Mouse (Mus musculus): ENCODE measurements around the gene Gbx1. TPM values are rescaled to one million over a fixed set of nuclear protein-coding genes. Genes with fewer than 3 reads are reported as not detected.
A peak's percentile ranks its signal among the peaks of the same experiment; 100 is the strongest.

Gene Gbx1
- polyA plus RNA-seq, 1 experiment from 2014 or later, result 13.7 TPM

DNA sequence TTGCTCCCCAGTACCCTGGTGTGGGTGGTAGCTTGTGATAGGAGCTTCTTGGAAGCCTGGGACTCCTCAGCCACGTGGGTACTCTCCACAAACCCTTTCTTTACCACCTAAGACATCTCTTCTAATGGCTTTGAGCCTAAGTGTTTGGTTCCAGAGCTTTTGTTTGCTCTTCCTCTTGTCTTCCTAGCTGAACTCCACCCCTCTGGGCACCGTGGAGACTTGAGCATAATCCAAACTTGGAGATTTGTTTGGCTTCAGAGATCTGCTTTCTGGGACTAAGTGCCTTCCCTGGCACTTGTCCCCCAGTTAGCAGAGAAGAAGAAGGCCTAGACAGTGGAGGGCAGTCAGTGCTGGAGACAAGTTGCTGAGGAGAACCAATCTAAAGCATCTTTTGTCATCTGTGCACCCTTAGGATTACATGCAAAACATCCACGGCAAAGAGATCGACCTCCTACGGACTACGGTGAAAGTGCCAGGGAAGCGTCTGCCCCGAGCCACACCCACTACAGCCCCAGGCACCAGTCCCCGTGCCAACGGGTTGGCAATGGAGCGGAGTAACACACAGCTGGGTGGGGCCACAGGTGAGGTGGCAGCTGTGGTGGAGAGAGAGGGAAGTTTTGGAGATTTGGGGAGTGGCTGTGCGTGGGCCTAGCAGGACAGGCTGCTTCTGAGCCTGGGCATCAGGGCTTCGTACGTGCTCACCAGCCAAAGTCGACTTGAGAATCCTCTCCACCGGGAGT is 34.3 kb downstream of the Gbx1 start:
- WGBS, result 78% methylated on average over 16 of the region's 16 CpGs
- no peak for ATAC-seq (ENCODE audit: low FRiP score)
- no peak overlapping the region for H3K27ac ChIP-seq (replicated peaks)
- H3K4me2 ChIP-seq, result no peak overlapping the region
- peaks cover 54% of the 10 kb centered on the region for H3K36me3 ChIP-seq
- H3K4me1 ChIP-seq, result peaks cover 81% of the 10 kb centered on the region
- H3K27me3 ChIP-seq (replicated peaks), result 0 out of 2 replicates have a peak, but pooled peaks cover 2% of the 10 kb centered on the region
- H3K9me3 ChIP-seq (replicated peaks), result no peaks in the 10 kb centered on the region
- no peak overlapping the region for H3K9ac ChIP-seq (replicated peaks)
- H3K4me3 ChIP-seq (replicated peaks), result no peak overlapping the region

DNA sequence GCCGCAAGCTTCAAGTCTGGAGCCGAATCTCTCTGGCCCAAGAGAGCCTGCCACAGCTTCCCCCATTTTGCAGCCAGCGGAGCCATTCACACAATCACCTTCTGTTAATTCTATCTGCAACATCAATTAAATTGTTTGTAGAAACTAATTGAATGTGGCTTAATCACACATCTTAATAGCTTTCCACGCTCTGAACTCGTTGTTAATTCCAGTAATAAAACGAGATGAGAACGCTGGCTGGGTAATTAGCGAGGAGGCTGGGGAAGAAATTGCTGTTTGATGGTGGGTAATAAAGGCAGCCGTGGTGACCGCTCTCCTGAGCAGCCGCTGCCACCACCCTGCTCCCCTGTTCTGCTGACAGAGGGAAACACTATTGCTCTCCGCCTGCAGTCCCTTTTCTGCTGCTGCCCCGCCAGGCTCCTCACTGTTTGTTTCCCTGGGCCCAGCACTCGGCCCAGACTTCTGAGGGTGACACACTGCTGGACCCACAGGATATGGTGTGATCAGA is 36.5 kb downstream of the Gbx1 start:
- 0 out of 2 replicates have a peak, but pooled peaks cover 2% of the 10 kb centered on the region for H3K27me3 ChIP-seq (replicated peaks)
- H3K9ac ChIP-seq (replicated peaks), result 0 out of 2 replicates have a peak overlapping the region, but pooled peaks have one; percentile 2
- peaks cover 76% of the 10 kb centered on the region for H3K4me1 ChIP-seq
- peak overlapping the region; percentile 78 for H3K27ac ChIP-seq (replicated peaks)
- H3K36me3 ChIP-seq, result peaks cover 57% of the 10 kb centered on the region
- 13% methylated on average over 14 of the region's 14 CpGs for WGBS
- no peak overlapping the region for H3K4me3 ChIP-seq (replicated peaks)
- no peaks in the 10 kb centered on the region for H3K9me3 ChIP-seq (replicated peaks)
- no peak overlapping the region for H3K4me2 ChIP-seq
- peak; percentile 63 for ATAC-seq (ENCODE audit: low FRiP score)

DNA sequence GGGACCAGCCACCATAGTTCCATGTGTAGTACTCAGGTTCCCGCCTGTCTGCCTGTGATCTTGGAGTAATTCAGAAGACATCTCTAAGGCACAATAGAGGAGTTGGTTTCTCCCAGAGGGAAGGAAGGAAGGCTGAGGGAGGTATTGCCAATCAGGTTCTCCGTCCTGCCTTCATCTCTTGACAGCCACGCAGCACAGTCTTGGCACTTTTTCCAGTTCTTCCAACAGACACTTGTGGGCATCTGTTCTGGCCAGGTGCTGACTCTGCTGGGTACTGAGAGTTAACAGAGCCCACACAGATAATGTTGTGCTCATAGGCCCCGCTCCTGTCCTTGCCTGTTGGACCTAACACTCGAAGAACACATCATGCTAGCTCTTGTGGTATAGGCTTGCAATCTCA is 40.3 kb downstream of the Gbx1 start:
- no peaks in the 10 kb centered on the region for H3K27me3 ChIP-seq (replicated peaks)
- H3K4me3 ChIP-seq (replicated peaks), result no peak overlapping the region
- no peak overlapping the region for H3K27ac ChIP-seq (replicated peaks)
- no peaks in the 10 kb centered on the region for H3K9me3 ChIP-seq (replicated peaks)
- no peak overlapping the region for H3K9ac ChIP-seq (replicated peaks)
- H3K4me2 ChIP-seq, result no peak overlapping the region
- ATAC-seq (ENCODE audit: low FRiP score), result no peak
- H3K4me1 ChIP-seq, result peaks cover 85% of the 10 kb centered on the region
- H3K36me3 ChIP-seq, result peaks cover 52% of the 10 kb centered on the region
- 93% methylated on average over 5 of the region's 5 CpGs for WGBS

DNA sequence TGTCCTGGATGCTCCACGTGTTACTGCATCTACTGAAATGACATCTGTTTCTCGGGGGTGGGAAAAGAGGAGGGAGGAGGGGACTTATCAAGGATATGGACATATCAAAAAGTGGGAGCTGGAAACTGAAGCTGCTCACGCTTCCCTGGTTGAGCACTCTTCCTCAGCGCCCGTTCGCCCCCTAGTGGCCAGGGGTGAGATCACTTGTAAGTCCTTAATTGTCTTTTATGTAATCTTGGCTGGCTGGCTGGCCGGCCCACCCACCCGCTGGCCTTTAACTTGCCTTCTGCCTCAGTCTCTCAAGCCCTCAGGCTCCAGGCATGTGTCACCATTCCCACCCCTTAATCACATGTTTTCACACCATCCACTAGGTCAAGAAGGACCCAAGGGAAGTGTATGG is 40.9 kb downstream of the Gbx1 start:
- H3K4me1 ChIP-seq, result peaks cover 86% of the 10 kb centered on the region
- no peak overlapping the region for H3K9ac ChIP-seq (replicated peaks)
- WGBS, result under 1% methylated on average over 8 of the region's 8 CpGs
- peak overlapping the region; percentile 83 for H3K27ac ChIP-seq (replicated peaks)
- H3K27me3 ChIP-seq (replicated peaks), result no peaks in the 10 kb centered on the region
- peak overlapping the region; percentile 50; the same call in 1 of the 2 replicates for H3K4me2 ChIP-seq
- H3K36me3 ChIP-seq, result peaks cover 52% of the 10 kb centered on the region
- no peak for ATAC-seq (ENCODE audit: low FRiP score)
- no peak overlapping the region for H3K4me3 ChIP-seq (replicated peaks)
- no peaks in the 10 kb centered on the region for H3K9me3 ChIP-seq (replicated peaks)

DNA sequence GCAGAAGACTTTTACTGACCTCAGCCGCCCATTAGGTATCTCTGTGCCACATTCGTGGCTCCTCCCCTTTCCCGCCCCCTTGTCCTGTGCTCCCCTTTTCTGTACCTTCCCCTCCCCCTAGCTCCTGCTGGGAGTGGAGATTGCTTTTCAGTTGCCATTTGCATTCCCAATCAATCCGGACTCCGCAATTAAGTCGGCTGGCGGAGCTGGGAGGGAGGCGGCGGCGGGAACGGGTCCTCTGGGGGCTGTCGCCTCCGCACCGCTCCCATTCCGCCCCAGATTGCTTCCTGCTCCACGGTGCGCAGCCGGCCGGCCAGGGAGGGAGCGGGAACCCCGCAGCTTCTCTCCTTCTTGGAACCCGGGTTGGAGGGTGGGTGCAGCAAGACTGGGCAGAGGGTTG is 42.0 kb downstream of the Gbx1 start:
- WGBS, result 12% methylated on average over 22 of the region's 22 CpGs
- Histone ChIP-seq H3K4me1 (peaks cover 79% of the 10 kb centered on the region), H3K27me3 (replicated peaks) (no peaks in the 10 kb centered on the region), H3K4me3 (replicated peaks) (no peak overlapping the region), H3K9ac (replicated peaks) (no peak overlapping the region), H3K27ac (replicated peaks) (peak overlapping the region; percentile 83), H3K9me3 (replicated peaks) (no peaks in the 10 kb centered on the region), H3K36me3 (peaks cover 61% of the 10 kb centered on the region), H3K4me2 (peak overlapping the region; percentile 50)
- peak; percentile 28 for ATAC-seq (ENCODE audit: low FRiP score)

DNA sequence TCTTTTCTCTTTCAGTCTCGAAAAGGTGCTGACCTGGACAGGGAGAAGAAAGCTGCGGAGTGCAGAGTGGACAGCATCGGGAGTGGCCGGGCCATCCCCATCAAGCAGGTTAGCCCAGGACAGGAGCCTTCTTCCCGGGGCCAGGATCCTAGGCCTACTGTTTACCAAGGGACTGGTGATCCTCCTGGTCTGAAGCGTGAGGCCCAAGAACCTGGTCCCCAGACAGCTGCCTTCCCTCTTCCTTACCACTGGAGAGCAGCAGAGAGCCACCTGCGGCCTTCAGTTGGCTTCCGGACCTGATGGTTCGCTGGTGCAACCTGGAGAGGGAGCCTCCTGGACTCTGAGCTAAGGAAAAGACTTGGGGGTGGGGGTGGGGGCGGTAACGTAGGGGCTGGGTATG is 43.7 kb downstream of the Gbx1 start:
- 20% methylated on average over 11 of the region's 11 CpGs for WGBS
- H3K9me3 ChIP-seq (replicated peaks), result no peaks in the 10 kb centered on the region
- no peaks in the 10 kb centered on the region for H3K27me3 ChIP-seq (replicated peaks)
- peaks cover 63% of the 10 kb centered on the region for H3K4me1 ChIP-seq
- ATAC-seq (ENCODE audit: low FRiP score), result 0 out of 2 replicates have a peak, but pooled peaks have one; percentile 12
- no peak overlapping the region for H3K4me3 ChIP-seq (replicated peaks)
- peaks cover 61% of the 10 kb centered on the region for H3K36me3 ChIP-seq
- H3K4me2 ChIP-seq, result no peak overlapping the region
- H3K9ac ChIP-seq (replicated peaks), result no peak overlapping the region
- H3K27ac ChIP-seq (replicated peaks), result peak overlapping the region; percentile 83; the same call in 1 of the 2 replicates

DNA sequence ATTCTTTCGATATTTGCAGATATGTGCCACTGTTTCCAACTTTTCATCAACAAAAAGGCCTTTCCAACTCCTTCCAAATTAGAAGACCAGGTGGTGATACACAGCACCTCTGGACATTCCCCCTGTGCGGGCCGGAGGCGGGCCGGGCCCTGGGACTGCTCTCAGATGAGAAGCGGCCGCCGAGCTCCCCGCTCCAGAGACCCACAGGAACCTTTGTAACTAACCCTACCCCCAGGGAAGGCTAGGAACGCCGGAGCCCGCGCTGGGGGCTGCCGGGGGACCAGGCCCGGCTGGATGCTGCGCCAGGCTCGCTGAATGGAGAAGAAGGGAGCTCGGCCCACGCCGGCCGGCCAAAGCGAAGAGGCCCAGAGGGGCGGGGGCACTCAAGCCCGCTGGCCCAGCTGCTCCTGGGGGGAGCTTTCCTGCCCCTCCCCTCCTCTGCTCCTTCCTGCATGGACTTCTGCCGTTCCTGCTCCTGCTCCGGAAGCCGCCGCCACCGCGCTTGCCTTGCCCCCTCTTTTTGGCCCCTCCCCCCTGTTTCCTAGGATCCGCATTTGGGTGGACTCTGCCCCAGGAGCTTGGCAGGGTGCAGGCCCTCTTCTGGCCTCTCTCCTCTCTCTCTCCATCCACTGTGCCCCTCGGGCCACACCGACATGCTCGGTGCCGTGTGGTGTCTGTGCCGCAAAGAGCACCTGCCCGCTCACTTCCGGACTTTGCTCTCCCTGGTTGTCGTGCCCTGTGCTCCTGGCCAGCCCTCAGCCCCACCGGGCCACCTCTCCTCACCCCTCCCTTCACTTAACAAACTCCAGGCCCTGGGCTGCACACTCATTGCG is 44.5 kb downstream of the Gbx1 start:
- peaks cover 62% of the 10 kb centered on the region for H3K36me3 ChIP-seq
- H3K27ac ChIP-seq (replicated peaks), result peak overlapping the region; percentile 83; the same call in 1 of the 2 replicates
- no peak overlapping the region for H3K4me3 ChIP-seq (replicated peaks)
- H3K27me3 ChIP-seq (replicated peaks), result no peaks in the 10 kb centered on the region
- H3K9me3 ChIP-seq (replicated peaks), result no peaks in the 10 kb centered on the region
- WGBS, result 52% methylated on average over 37 of the region's 41 CpGs
- ATAC-seq (ENCODE audit: low FRiP score), result no peak
- H3K4me2 ChIP-seq, result no peak overlapping the region
- no peak overlapping the region for H3K9ac ChIP-seq (replicated peaks)
- peaks cover 54% of the 10 kb centered on the region for H3K4me1 ChIP-seq

DNA sequence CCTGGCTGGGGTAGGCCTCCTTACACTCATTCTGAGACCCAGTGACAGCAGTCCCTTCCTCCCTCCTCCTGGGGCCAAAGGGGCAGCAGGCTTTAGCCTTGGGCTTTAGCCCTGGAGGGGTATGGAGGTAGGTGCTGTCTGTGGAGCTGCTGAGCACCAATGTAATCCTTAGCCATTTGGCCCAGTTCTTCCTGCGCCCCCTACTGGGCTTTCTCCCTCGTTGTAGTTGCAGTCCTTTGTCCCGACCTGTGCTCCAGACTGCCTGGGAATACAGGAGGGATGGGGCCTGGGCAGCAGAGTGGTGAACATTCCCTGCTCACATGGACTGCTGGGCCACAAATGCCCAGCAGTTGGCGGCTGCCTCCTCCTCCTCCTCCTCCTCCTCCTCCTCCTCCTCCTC is 45.4 kb downstream of the Gbx1 start:
- Histone ChIP-seq H3K4me1 (peaks cover 51% of the 10 kb centered on the region), H3K27ac (replicated peaks) (no peak overlapping the region), H3K9me3 (replicated peaks) (no peaks in the 10 kb centered on the region), H3K4me2 (no peak overlapping the region), H3K27me3 (replicated peaks) (no peaks in the 10 kb centered on the region), H3K36me3 (peaks cover 68% of the 10 kb centered on the region), H3K4me3 (replicated peaks) (no peak overlapping the region), H3K9ac (replicated peaks) (no peak overlapping the region)
- peak; percentile 11; the same call in 1 of the 2 replicates for ATAC-seq (ENCODE audit: low FRiP score)
- WGBS, result 7% methylated on average over 4 of the region's 4 CpGs

DNA sequence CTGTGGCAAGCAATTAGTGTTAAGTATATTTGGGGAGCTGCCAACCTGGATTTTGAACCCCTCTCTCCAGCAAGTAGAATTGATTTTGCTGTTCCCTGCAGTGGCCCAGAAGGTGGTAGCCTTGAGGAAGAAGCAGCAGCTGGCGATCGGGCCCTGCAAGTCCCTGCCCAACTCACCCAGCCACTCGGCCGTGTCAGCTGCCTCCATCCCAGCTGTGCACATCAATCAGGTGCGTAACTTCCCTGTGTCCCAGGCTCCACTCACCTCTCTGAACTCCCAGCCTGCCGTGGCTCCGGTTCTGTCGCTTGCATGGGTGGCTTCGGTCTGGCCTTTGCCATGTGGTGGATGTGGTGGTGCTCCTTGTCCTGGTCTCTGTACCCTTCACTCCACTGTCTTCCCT is 49.1 kb downstream of the Gbx1 start:
- H3K4me1 ChIP-seq, result peaks cover 54% of the 10 kb centered on the region
- 0 out of 2 replicates have a peak, but pooled peaks cover 6% of the 10 kb centered on the region for H3K27me3 ChIP-seq (replicated peaks)
- H3K4me3 ChIP-seq (replicated peaks), result no peak overlapping the region
- H3K4me2 ChIP-seq, result no peak overlapping the region
- H3K27ac ChIP-seq (replicated peaks), result no peak overlapping the region
- WGBS, result 77% methylated on average over 9 of the region's 9 CpGs
- no peak for ATAC-seq (ENCODE audit: low FRiP score)
- H3K9ac ChIP-seq (replicated peaks), result no peak overlapping the region
- no peaks in the 10 kb centered on the region for H3K9me3 ChIP-seq (replicated peaks)
- H3K36me3 ChIP-seq, result peaks cover 55% of the 10 kb centered on the region

DNA sequence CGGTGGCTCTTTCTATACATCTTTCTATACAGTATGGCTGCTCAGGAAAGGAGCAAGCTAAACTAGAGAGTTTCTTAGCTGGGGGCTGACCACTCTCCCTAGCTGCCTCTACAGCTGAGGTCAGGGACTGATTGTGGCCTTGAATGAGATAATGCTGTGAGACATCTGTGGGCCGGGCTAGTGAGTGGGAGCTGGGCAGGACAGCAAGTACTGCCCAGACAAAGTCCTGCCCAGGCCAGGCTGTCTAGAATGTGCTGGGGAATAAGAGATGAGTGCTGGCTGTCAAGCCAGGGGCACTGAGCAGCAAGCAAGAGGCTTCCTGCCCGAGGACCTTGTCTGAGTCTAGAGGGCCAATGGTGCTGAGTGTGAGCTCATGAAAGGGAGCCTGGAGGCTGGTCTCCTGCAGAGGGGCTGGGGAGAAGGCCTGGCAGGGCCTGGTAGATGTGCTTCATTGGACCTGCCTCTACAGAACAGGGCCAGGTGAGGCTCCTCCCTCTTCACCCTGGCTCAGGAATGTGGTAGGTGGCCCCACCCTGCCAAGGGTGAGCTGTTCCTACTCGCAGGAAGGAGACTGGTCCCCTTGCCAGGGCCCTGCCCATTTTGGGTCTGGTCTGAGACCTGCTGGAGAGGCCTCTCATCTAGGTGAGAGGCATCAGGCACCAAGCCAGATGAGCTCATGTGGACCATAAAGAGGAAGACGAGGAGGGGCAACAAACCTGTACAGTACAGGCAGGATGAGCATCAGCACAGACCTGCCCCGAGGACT is 51.3 kb downstream of the Gbx1 start:
- Histone ChIP-seq H3K9ac (replicated peaks) (no peak overlapping the region), H3K9me3 (replicated peaks) (no peaks in the 10 kb centered on the region), H3K27me3 (replicated peaks) (0 out of 2 replicates have a peak, but pooled peaks cover 9% of the 10 kb centered on the region), H3K36me3 (peaks cover 37% of the 10 kb centered on the region), H3K4me2 (peak overlapping the region; percentile 65), H3K4me3 (replicated peaks) (no peak overlapping the region), H3K27ac (replicated peaks) (no peak overlapping the region), H3K4me1 (peaks cover 44% of the 10 kb centered on the region)
- WGBS, result 72% methylated on average over 6 of the region's 6 CpGs
- ATAC-seq (ENCODE audit: low FRiP score), result no peak

DNA sequence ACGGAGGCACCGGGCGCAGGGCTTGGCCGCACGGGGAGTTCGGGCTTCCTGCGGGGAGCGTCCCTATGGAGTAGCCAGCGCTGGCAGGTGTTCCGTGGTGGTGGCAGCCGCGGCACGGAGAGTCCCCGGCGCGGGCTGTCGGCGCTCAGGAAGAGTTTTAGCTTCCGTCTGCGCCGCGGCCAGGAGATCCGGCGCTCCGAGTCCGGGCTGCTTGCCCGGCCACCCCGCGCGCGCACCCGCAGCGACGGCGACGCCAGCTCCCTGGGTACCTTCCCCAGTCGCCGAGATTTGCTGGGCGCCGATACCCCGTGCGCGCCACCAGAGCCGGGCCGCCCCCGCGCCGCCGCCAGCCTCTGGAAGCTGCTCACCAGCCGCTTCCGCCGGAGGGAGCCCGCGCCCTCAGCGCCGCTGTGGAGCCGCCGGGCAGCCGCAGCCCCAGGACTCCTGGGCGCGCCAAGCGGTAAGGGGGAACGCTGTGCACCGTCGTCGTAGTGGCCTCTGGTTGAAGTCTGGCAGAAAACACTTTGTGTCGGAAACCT is 52.2 kb downstream of the Gbx1 start:
- Histone ChIP-seq H3K27ac (replicated peaks) (no peak overlapping the region), H3K9me3 (replicated peaks) (no peaks in the 10 kb centered on the region), H3K9ac (replicated peaks) (peak overlapping the region; percentile 39), H3K36me3 (peaks cover 29% of the 10 kb centered on the region), H3K4me2 (peak overlapping the region; percentile 65), H3K4me1 (peaks cover 51% of the 10 kb centered on the region), H3K4me3 (replicated peaks) (peak overlapping the region; percentile 37), H3K27me3 (replicated peaks) (0 out of 2 replicates have a peak, but pooled peaks cover 9% of the 10 kb centered on the region)
- WGBS, result 4% methylated on average over 66 of the region's 67 CpGs
- ATAC-seq (ENCODE audit: low FRiP score), result 0 out of 2 replicates have a peak, but pooled peaks have one; percentile 4
